Mouse (Mus musculus): ENCODE results near the gene Itih2. TPM values are rescaled to one million over a fixed set of nuclear protein-coding genes. Genes with fewer than 3 reads are reported as not detected.

Gene Itih2
- polyA plus RNA-seq, 1 experiment from 2014 or later: 0.08 TPM

GRCm38 (mm10) chr2:10076675-10077074 lies 54.5 kb downstream of the Itih2 start:
- Histone ChIP-seq H3K4me3 (no peak overlapping the region), H3K36me3 (peaks cover 29% of the 10 kb centered on the region), H3K27ac (no peak overlapping the region), H3K4me1 (peaks cover 26% of the 10 kb centered on the region), H3K9me3 (no peaks in the 10 kb centered on the region), H3K9ac (no peak overlapping the region), H3K27me3 (no peaks in the 10 kb centered on the region), H3K4me2 (no peak overlapping the region)
- 90% methylated on average over 8 of the region's 8 CpGs for WGBS
- ATAC-seq (ENCODE audit: insufficient number of reproducible peaks, insufficient read depth, low FRiP score, low TSS enrichment, low read depth): no peak

- Histone ChIP-seq H3K9me3 (no peaks in the 10 kb centered on the region), H3K4me2 (no peak overlapping the region), H3K36me3 (peaks cover 35% of the 10 kb centered on the region), H3K27ac (no peak overlapping the region), H3K4me1 (peaks cover 21% of the 10 kb centered on the region), H3K4me3 (no peak overlapping the region), H3K9ac (no peak overlapping the region), H3K27me3 (no peaks in the 10 kb centered on the region)
- WGBS: 81% methylated on average over 7 of the region's 7 CpGs
- no peak for ATAC-seq (ENCODE audit: insufficient number of reproducible peaks, insufficient read depth, low FRiP score, low TSS enrichment, low read depth)
Observed at GRCm38 (mm10) chr2:10074470-10074869, 56.7 kb downstream of the Itih2 start.

- H3K4me2 ChIP-seq: no peak overlapping the region
- peaks cover 58% of the 10 kb centered on the region for H3K36me3 ChIP-seq
- no peaks in the 10 kb centered on the region for H3K9me3 ChIP-seq
- 90% methylated on average over 7 of the region's 7 CpGs for WGBS
- ATAC-seq (ENCODE audit: insufficient number of reproducible peaks, insufficient read depth, low FRiP score, low TSS enrichment, low read depth): no peak
- no peak overlapping the region for H3K9ac ChIP-seq
- H3K27me3 ChIP-seq: no peaks in the 10 kb centered on the region
- H3K27ac ChIP-seq: no peak overlapping the region
- no peak overlapping the region for H3K4me3 ChIP-seq
- H3K4me1 ChIP-seq: 0 out of 2 replicates have a peak, but pooled peaks cover 2% of the 10 kb centered on the region
Observed at GRCm38 (mm10) chr2:10071751-10072150, 59.4 kb downstream of the Itih2 start.

GRCm38 (mm10) chr2:10058836-10059235 lies 72.4 kb downstream of the Itih2 start:
- no peak overlapping the region for H3K4me3 ChIP-seq
- ATAC-seq (ENCODE audit: insufficient number of reproducible peaks, insufficient read depth, low FRiP score, low TSS enrichment, low read depth): no peak
- H3K9me3 ChIP-seq: no peaks in the 10 kb centered on the region
- no peak overlapping the region for H3K4me2 ChIP-seq
- no peaks in the 10 kb centered on the region for H3K27me3 ChIP-seq
- H3K9ac ChIP-seq: no peak overlapping the region
- H3K27ac ChIP-seq: no peak overlapping the region
- H3K36me3 ChIP-seq: peaks cover 89% of the 10 kb centered on the region
- no peaks in the 10 kb centered on the region for H3K4me1 ChIP-seq
- WGBS: 85% methylated on average over 5 of the region's 5 CpGs

- Histone ChIP-seq H3K4me3 (no peak overlapping the region), H3K9me3 (no peaks in the 10 kb centered on the region), H3K36me3 (peaks cover 30% of the 10 kb centered on the region), H3K27me3 (no peaks in the 10 kb centered on the region), H3K9ac (no peak overlapping the region), H3K27ac (no peak overlapping the region), H3K4me1 (peaks cover 12% of the 10 kb centered on the region), H3K4me2 (no peak overlapping the region)
- ATAC-seq (ENCODE audit: insufficient number of reproducible peaks, insufficient read depth, low FRiP score, low TSS enrichment, low read depth): no peak
- 95% methylated on average over 1 of the region's 1 CpGs for WGBS
Observed at GRCm38 (mm10) chr2:10051996-10052395, 79.2 kb downstream of the Itih2 start.

GRCm38 (mm10) chr2:10050878-10051277 lies 80.3 kb downstream of the Itih2 start:
- ATAC-seq (ENCODE audit: insufficient number of reproducible peaks, insufficient read depth, low FRiP score, low TSS enrichment, low read depth): no peak
- H3K4me3 ChIP-seq: no peak overlapping the region
- H3K27me3 ChIP-seq: no peaks in the 10 kb centered on the region
- no peaks in the 10 kb centered on the region for H3K9me3 ChIP-seq
- no peak overlapping the region for H3K4me2 ChIP-seq
- H3K27ac ChIP-seq: no peak overlapping the region
- H3K36me3 ChIP-seq: peaks cover 21% of the 10 kb centered on the region
- 88% methylated on average over 3 of the region's 3 CpGs for WGBS
- no peak overlapping the region for H3K9ac ChIP-seq
- H3K4me1 ChIP-seq: peaks cover 13% of the 10 kb centered on the region

GRCm38 (mm10) chr2:10049456-10049855 lies 81.7 kb downstream of the Itih2 start:
- Histone ChIP-seq H3K4me2 (peak overlapping the region; percentile 78), H3K9ac (peak overlapping the region; percentile 88; the same call in 1 of the 2 replicates), H3K9me3 (no peaks in the 10 kb centered on the region), H3K27me3 (no peaks in the 10 kb centered on the region), H3K4me1 (peaks cover 13% of the 10 kb centered on the region), H3K4me3 (peak overlapping the region; percentile 72), H3K36me3 (peaks cover 7% of the 10 kb centered on the region), H3K27ac (no peak overlapping the region)
- no peak for ATAC-seq (ENCODE audit: insufficient number of reproducible peaks, insufficient read depth, low FRiP score, low TSS enrichment, low read depth)
- WGBS: 23% methylated on average over 10 of the region's 10 CpGs

- Histone ChIP-seq H3K4me2 (peak within 1 kb of the TSS; percentile 78), H3K36me3 (no peaks in the 10 kb centered on the region), H3K4me1 (peaks cover 13% of the 10 kb centered on the region), H3K27me3 (no peaks in the 10 kb centered on the region), H3K4me3 (peak within 1 kb of the TSS; percentile 72), H3K27ac (peak within 1 kb of the TSS; percentile 66), H3K9ac (peak within 1 kb of the TSS; percentile 88), H3K9me3 (no peaks in the 10 kb centered on the region)
- WGBS: under 1% methylated on average over 36 of the region's 36 CpGs
- ATAC-seq (ENCODE audit: insufficient number of reproducible peaks, insufficient read depth, low FRiP score, low TSS enrichment, low read depth): peak; percentile 89
Observed at GRCm38 (mm10) chr2:10048461-10048860, 82.7 kb downstream of the Itih2 start, which contains the start of gene Taf3. TSS of gene Taf3 (minus strand) at chr2:10048596.

- H3K9me3 ChIP-seq: no peaks in the 10 kb centered on the region
- peaks cover 13% of the 10 kb centered on the region for H3K4me1 ChIP-seq
- H3K4me3 ChIP-seq: peak overlapping the region; percentile 72
- H3K27me3 ChIP-seq: no peaks in the 10 kb centered on the region
- H3K4me2 ChIP-seq: peak overlapping the region; percentile 78
- H3K9ac ChIP-seq: peak overlapping the region; percentile 88
- peak; percentile 73 for ATAC-seq (ENCODE audit: insufficient number of reproducible peaks, insufficient read depth, low FRiP score, low TSS enrichment, low read depth)
- WGBS: under 1% methylated on average over 47 of the region's 47 CpGs
- H3K27ac ChIP-seq: peak overlapping the region; percentile 66
- H3K36me3 ChIP-seq: no peaks in the 10 kb centered on the region
Observed at GRCm38 (mm10) chr2:10047758-10048436, 83.3 kb downstream of the Itih2 start.

Other genes with a start within 250 kb of the Itih2 start
- gene 9230102O04Rik, start 241.9 kb downstream of the Itih2 start, polyA plus RNA-seq (2015; fragmentation: Nextera tagmentation; extraction: Ambion mirVana): 0.70 and 0.79 TPM in 2 replicates
- 21.7 and 29.8 TPM in 2 replicates for gene Gata3, start 241.4 kb downstream of the Itih2 start, polyA plus RNA-seq (2015; fragmentation: Nextera tagmentation; extraction: Ambion mirVana)
- 15.5 and 16.3 TPM in 2 replicates for gene Taf3, start 82.8 kb downstream of the Itih2 start, polyA plus RNA-seq (2015; fragmentation: Nextera tagmentation; extraction: Ambion mirVana)
- gene Atp5c1, start 50.9 kb downstream of the Itih2 start, polyA plus RNA-seq (2015; fragmentation: Nextera tagmentation; extraction: Ambion mirVana): 501 and 563 TPM in 2 replicates
- 33.3 and 35.1 TPM in 2 replicates for gene Kin, start 50.8 kb downstream of the Itih2 start, polyA plus RNA-seq (2015; fragmentation: Nextera tagmentation; extraction: Ambion mirVana)
- 5.0 and 6.5 TPM in 2 replicates for gene Itih5, start 22.2 kb upstream of the Itih2 start, polyA plus RNA-seq (2015; fragmentation: Nextera tagmentation; extraction: Ambion mirVana)
- gene Sfmbt2, start 239.1 kb upstream of the Itih2 start, polyA plus RNA-seq (2015; fragmentation: Nextera tagmentation; extraction: Ambion mirVana): 4.1 and 4.8 TPM in 2 replicates

Data from embryonic facial prominence, embryonic 13.5 days (tissue).